Mouse (Mus musculus) Patski (cell line): Measurements from ENCODE around the gene Cog5. TPM values are rescaled to one million over a fixed set of nuclear protein-coding genes. Genes with fewer than 3 reads are reported as not detected.

Experiments
- ATAC-seq: fragments of 100-300 bp; one replicate; pipeline ENCODE4 v1.8.0; 2021
- CTCF ChIA-PET: fragments of 350-600 bp; sonication (Branson Sonifier 250); formaldehyde crosslinking; loops from one replicate; lab custom pipeline; 2022; ENCODE audit warnings: inconsistent platforms; lab: Charles Lee
- POLR2A ChIA-PET: fragments of 350-600 bp; sonication (Branson Sonifier 250); formaldehyde crosslinking; loops from one replicate; lab custom pipeline; 2022; ENCODE audit warnings: antibody characterized with exemption, inconsistent platforms; lab: Charles Lee
- DNase-seq: peaks from one replicate; pipeline ENCODE4 v3.0.0-alpha.2; 2011; ENCODE audit warnings: low read depth, low spot score
- H3K27me3 ChIP-seq: fragments of 371-371 bp; one replicate; pipeline ENCODE4 v1.5.1; 2021
- CTCF ChIP-seq: fragments of 100-300 bp; IDR thresholded peaks from one replicate; pipeline ENCODE4 v1.5.1; 2021
- in situ Hi-C: fragments of 300-500 bp; cut with MboI; formaldehyde crosslinking; loops from 3 replicates; pipeline ENCODE4 v1.11.1; 2018; ENCODE audit warnings: low pct_unique_long_range_greater_than_20kb, mixed read lengths
- polyA plus RNA-seq: library from polyadenylated mRNA; unstranded; gene quantifications from one replicate; pipeline ENCODE4 v1.2.3, GENCODE M21; 2021

Cog5 gene
- polyA plus RNA-seq, 1 experiment from 2014 or later = 26.9 TPM

DNA sequence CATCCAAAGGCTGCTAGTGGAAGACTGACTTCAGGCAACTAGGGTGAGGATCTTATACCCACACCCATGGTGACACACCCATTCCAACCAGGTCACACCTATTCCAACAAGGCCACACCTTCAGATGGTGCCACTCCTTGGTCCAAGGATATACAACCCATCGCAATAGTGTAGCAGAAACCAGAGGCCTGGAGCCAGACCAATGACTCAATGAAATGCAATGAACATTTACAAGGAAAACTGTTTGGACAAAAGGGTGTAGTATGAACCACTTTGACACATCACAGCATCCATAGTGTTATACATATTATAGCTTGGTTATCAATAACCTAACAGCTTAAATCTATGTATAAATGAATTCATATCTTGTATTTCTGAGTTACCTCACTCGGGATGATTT, 194.9 kb downstream of the Cog5 start:
- in situ Hi-C loops = no loop called here
- DNase-seq (no peak), ATAC-seq (no peak)
- no peaks in the 10 kb centered on the region for H3K27me3 ChIP-seq
- ChIA-PET POLR2A (interaction anchor here (1.3 kb wide), 1 partner anchor 15 kb away, joined by 3 read pairs; no protein-coding TSS in a partner anchor), CTCF (interaction anchor here (1.0 to 1.4 kb wide), 2 partner anchors 10 to 14 kb away, joined by 3 read pairs; no protein-coding TSS in a partner anchor)
- no peak for TF ChIP-seq CTCF

DNA sequence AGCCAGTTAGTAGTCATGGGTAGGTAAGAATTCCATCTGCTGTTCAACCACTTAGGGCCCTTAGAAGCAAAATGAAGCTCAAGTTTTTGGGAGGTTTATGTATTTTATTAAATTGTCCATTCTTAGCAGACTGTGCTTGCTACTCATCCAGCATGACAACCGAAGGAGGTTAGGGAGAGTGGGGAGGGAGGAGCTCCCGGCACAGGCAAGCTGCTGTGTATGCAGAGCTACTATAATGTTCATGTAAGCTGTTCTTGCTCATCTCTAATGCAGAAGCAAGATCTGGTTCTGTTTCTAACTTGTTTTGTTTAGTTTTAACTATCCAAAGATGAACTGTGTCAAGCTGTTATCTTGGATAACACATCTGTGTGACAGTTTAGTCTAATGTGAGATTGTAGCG, 199.4 kb downstream of the Cog5 start:
- in situ Hi-C loops = no loop called here
- ChIA-PET POLR2A (no interaction called here), CTCF (no interaction called here)
- TF ChIP-seq CTCF = no peak
- ATAC-seq (no peak), DNase-seq (no peak)
- H3K27me3 ChIP-seq = no peaks in the 10 kb centered on the region

DNA sequence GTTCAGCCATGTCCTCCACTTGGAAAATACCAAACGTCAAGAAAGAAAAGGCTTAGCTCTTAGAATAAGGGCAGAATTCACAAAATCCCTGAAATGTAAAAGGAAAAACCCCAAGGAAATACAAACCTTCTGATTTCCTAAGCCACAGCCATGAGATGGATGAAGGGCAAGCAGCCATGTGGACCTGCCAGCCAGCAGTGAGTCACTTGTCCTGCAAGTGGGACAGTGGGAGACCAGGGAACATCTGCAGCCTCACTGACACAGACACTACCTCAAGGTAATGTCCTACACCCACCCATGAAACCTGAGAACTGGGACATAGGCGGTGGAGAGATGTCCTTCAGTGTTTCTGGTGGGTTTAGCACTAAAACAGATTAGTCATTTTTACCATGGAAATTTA, 200.1 kb downstream of the Cog5 start:
- ChIA-PET POLR2A (no interaction called here), CTCF (no interaction called here)
- in situ Hi-C loops = no loop called here
- DNase-seq (no peak), ATAC-seq (no peak)
- no peak for TF ChIP-seq CTCF
- no peaks in the 10 kb centered on the region for H3K27me3 ChIP-seq

DNA sequence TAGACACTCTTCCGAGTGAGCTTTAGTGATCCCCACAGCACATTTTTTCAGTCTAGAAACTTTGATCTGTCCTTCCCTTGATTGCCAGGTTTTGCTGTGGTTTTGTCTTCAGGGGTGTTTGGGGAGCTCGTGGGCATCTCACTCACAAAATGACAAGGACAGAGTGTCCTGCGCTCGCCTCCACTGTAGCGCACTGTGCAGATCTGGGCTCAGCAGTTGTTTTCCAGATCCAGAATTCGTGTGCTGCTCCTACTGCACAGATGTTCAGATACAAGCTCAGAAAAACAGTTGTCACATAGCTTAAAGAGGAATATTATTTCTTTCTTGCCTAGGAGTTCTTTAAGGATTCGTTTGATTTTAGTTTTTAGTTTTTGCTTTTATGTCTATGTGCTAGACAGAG, 203.1 kb downstream of the Cog5 start:
- CTCF ChIA-PET = no interaction called here
- POLR2A ChIA-PET = no interaction called here

DNA sequence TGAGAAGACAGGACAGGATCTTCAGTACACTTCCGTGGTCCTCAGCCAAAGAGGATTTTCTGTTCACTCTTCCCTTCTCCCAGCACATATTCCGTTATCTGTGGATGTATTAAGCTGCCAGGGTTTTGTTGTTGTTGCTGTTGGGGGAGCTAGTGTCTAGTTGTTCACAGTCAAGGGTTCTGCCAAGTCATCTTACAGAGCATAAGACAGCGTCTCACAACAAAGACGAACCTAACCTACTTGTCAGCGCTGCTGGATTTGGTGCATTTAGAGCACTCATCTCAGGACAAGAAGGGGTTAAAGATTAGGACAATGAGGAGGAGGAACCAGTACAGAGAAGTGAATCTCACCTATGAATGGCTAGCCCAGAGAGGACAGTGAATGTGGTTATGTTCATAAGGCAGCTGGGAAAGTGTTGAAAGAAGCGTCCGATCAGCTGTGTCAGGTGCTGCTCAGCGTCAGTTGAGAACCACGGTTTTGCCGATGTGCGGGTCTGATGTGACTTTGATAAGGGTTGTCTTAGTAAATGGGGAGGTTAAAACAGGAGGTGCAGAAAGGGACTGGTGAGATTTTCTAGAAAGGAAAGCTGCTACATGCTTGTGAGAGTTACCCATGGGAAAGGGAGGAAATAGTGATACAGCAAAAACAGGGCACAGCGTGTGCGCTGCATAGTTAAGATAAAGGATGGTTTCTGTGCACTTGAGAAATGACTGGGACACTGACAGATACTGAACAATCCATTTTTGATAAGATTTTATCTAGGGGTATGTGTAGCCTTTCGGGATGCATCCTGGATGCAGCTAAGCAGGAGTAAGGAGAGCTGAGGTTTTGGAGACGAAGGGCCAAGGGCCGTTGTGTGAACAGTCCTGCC, 208.2 kb downstream of the Cog5 start:
- in situ Hi-C loops = no loop called here
- H3K27me3 ChIP-seq = no peaks in the 10 kb centered on the region
- ATAC-seq (no peak), DNase-seq (no peak)
- ChIA-PET CTCF (no interaction called here), POLR2A (interaction anchor here (0.6 kb wide), 1 partner anchor 67 kb away, joined by 4 read pairs; no protein-coding TSS in a partner anchor)
- no peak for TF ChIP-seq CTCF

More for the DNA sequence above, 203.1 kb downstream of the Cog5 start:
- ATAC-seq = no peak
- no peaks in the 10 kb centered on the region for H3K27me3 ChIP-seq
- no peak for TF ChIP-seq CTCF
- in situ Hi-C loops = no loop called here
- DNase-seq = no peak

DNA sequence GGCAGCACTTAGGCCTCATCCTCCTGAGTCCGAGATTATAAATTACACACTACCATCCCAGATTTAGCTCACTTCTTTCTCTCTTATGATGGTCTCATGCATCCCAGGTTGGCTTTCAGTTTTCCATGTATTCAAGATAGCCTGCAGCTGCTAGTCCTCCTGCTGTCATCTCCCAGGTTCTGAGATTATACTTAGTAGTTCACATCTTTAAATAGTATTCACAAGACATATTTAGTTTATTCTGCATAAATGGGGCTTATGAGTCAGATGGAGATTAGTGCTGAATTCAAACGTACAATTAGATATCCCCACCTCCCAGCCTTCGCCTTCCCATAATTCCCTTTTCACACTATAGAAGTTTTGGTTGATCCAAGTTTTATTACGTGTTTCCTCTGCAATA, 222.1 kb downstream of the Cog5 start:
- DNase-seq (no peak), ATAC-seq (no peak)
- CTCF ChIA-PET = no interaction called here
- no peak for TF ChIP-seq CTCF
- POLR2A ChIA-PET = no interaction called here
- in situ Hi-C loops = no loop called here
- H3K27me3 ChIP-seq = no peaks in the 10 kb centered on the region

DNA sequence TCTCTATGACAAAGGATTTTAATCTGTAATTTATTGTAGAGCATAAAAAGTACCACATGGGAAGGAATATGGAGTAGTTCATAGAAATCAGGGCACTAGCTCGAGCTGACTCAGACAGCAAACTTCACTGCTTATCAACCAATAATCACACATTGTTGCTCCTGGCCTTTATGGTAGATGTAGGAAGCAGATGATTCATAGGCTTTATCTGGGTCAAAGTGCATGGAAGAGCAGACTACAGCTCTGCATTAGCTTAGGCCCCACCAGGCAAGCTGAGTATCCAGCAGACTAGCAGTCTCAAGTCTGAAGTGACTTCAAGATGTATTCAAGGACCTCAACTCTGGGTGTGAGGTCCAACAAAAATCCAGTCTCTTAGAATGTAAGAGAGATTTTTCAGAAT, 228.1 kb downstream of the Cog5 start:
- ChIA-PET POLR2A (no interaction called here), CTCF (no interaction called here)
- in situ Hi-C loops = no loop called here
- TF ChIP-seq CTCF = no peak
- DNase-seq = no peak
- no peaks in the 10 kb centered on the region for H3K27me3 ChIP-seq
- no peak for ATAC-seq

DNA sequence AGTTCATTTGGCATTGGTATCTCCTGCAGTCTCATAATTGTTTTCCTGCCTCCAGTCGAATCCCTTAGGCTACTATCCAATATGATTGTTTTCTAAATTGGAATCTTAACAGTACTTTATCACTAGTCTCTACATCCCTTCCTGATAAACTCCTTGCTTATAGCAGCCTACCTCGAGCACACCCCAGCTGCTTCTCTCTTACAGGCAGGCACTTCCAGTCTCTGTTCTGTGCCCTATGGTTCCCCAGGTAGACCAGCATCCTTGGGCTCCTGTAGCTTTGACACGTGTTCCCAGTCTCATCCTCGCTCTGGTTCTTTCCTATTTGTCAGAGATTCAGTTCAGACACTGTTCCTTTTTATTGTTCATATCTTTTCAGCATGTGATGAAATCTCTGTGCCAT, 229.7 kb downstream of the Cog5 start:
- ChIA-PET CTCF (no interaction called here), POLR2A (no interaction called here)
- no peaks in the 10 kb centered on the region for H3K27me3 ChIP-seq
- in situ Hi-C loops = no loop called here
- ATAC-seq = no peak
- no peak for TF ChIP-seq CTCF
- DNase-seq = no peak

DNA sequence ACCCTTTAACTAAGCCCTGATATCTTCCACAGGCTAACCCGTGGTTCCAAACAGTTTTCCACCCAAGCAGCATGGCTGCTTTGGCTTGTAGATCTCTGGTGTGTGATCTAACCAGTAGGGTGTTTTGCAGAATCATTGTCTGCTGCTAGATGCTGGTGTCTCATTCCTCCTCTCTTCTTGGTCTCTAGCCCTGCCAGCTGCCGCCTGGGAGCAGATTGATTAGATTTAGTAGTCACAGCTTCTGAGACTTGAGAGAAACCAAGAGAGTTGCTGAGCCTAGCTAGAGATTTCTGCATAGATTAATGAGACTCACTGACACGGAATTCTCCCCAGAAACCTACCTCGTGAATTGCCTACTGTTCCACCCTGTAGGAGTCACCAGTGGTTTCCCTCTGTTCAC, 230.4 kb downstream of the Cog5 start:
- no peak for ATAC-seq
- ChIA-PET CTCF (no interaction called here), POLR2A (no interaction called here)
- no peak for DNase-seq
- no peaks in the 10 kb centered on the region for H3K27me3 ChIP-seq
- no peak for TF ChIP-seq CTCF
- in situ Hi-C loops = no loop called here

DNA sequence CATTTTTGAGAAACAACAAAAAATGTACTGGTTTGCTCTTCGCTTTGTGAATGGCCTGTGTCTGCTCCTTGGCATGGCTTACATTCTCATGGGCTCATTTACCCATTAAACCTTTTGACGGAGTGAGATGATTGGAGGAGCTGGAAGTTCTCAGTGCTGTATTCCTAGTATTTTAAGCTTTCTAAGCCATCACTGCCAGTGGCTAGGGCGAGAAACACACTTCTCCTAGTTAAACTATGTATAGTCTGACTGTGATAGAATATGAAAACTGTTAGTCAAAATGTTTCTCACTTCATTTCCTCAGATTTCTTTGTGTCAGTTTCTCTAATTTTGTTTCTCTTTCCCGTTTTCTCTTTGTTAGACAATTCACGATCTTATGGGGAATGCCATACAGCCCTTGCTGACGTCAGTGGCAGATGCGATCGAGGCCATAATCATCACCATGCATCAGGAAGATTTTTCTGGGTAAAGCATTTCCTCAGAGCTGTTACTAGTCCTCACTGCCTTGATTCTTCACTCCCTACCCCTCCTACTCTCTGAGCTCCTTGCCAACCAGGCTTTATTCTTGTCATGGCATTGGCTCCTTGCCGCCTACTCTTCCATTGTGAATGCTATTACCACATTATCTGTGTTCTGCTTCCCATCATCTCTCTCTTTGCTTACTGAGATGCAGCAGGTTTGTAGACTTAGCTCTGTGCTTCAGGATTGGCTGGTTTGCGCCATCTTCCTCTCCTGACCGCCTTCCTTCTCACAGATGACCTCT, 231.4 kb downstream of the Cog5 start:
- in situ Hi-C loops = no loop called here
- no peaks in the 10 kb centered on the region for H3K27me3 ChIP-seq
- TF ChIP-seq CTCF = no peak
- DNase-seq (no peak), ATAC-seq (no peak)
- ChIA-PET POLR2A (no interaction called here), CTCF (no interaction called here)

DNA sequence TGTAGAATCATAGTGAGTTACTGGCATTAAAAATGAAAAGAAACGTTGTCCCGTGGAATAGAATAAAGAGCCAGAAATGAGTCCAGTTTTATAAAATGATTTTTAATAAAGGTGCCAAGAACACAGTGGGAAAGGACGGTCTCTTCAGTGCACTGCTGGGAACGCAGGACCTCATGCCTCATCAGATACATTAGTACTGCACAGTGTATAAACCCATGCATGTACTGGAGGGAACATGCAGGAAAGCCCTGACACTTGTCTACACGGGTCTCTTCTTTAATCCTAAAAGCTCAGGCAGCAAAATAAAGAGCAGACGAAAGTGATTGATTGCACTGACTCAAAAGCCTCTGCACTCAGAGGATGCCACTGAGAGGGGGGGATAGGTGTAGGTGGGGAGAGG, 236.0 kb downstream of the Cog5 start:
- no peak for ATAC-seq
- no peaks in the 10 kb centered on the region for H3K27me3 ChIP-seq
- DNase-seq = no peak
- POLR2A ChIA-PET = interaction anchor here (0.6 kb wide), 1 partner anchor 261 kb away, joined by 3 read pairs; no protein-coding TSS in a partner anchor
- CTCF ChIA-PET = no interaction called here
- no peak for TF ChIP-seq CTCF
- in situ Hi-C loops = no loop called here
